Mouse (Mus musculus) gastrocnemius, postnatal 25 days (tissue): Measurements from ENCODE around the gene Adamts12. TPM values are rescaled to one million over a fixed set of nuclear protein-coding genes. Genes with fewer than 3 reads are reported as not detected.

Experiments
- DNase-seq: peaks from one replicate; pipeline ENCODE4 v3.0.0; 2022
- long read RNA-seq, 2 experiments: library from polyadenylated mRNA; stranded (forward); transcript quantifications; one replicate each; pipeline ENCODE4 v2.0.0; 2021
- total RNA-seq, 2 experiments: library from RNA; stranded (reverse); gene quantifications; 1 replicate in 1 of 2; 2 replicates in 1 of 2; pipeline ENCODE4 v1.2.3; 2021

The Adamts12 gene
- total RNA-seq, result 10 to 100 TPM in 1 of 2 experiments, 1 to 10 TPM in 1; 8.4 to 10.5 TPM
- long read RNA-seq, experiment 1, result 0 reads
- long read RNA-seq, experiment 2, partial matches to known transcripts, result 2 of 4 reads
- long read RNA-seq, experiment 2, other reads (novel, unspliced or antisense), result 2 of 4 reads

GRCm38 (mm10) chr15:11064558-11065411 lies at the start of gene Adamts12:
TSS of gene Adamts12 (plus strand) at chr15:11064790.
- DNase-seq, result peak; percentile 81

GRCm38 (mm10) chr15:11014931-11015330 lies 49.7 kb upstream of the Adamts12 start:
- no peak for DNase-seq

- DNase-seq, result no peak
Observed at GRCm38 (mm10) chr15:11026801-11027561, 37.6 kb upstream of the Adamts12 start.

- DNase-seq, result no peak
Observed at GRCm38 (mm10) chr15:11030188-11030587, 34.4 kb upstream of the Adamts12 start.

- no peak for DNase-seq
Observed at GRCm38 (mm10) chr15:11035947-11036474, 28.6 kb upstream of the Adamts12 start.

- DNase-seq, result peak; percentile 8
Observed at GRCm38 (mm10) chr15:11036535-11037375, 27.8 kb upstream of the Adamts12 start.

- no peak for DNase-seq
Observed at GRCm38 (mm10) chr15:11037376-11037695, 27.3 kb upstream of the Adamts12 start.

GRCm38 (mm10) chr15:11037711-11038110 lies 26.9 kb upstream of the Adamts12 start, which contains the start of gene Rxfp3:
TSS of gene Rxfp3 (minus strand) at chr15:11037991.
- no peak for DNase-seq

- no peak for DNase-seq
Observed at GRCm38 (mm10) chr15:11038476-11038875, 26.1 kb upstream of the Adamts12 start.

- DNase-seq, result no peak
Observed at GRCm38 (mm10) chr15:11040067-11040466, 24.5 kb upstream of the Adamts12 start.

GRCm38 (mm10) chr15:11041229-11041628 lies 23.4 kb upstream of the Adamts12 start:
- DNase-seq, result no peak

- DNase-seq, result no peak
Observed at GRCm38 (mm10) chr15:11042828-11043227, 21.8 kb upstream of the Adamts12 start.

- no peak for DNase-seq
Observed at GRCm38 (mm10) chr15:11053678-11054439, 10.7 kb upstream of the Adamts12 start.

- no peak for DNase-seq
Observed at GRCm38 (mm10) chr15:11054440-11055080, 10.0 kb upstream of the Adamts12 start.

GRCm38 (mm10) chr15:11062903-11063302 lies 1.7 kb upstream of the Adamts12 start:
- DNase-seq, result no peak

- peak; percentile 9 for DNase-seq
Observed at GRCm38 (mm10) chr15:11064160-11064557, 431 bp upstream of the Adamts12 start.

- no peak for DNase-seq
Observed at GRCm38 (mm10) chr15:11065528-11066171, 1.1 kb downstream of the Adamts12 start.

- DNase-seq, result no peak
Observed at GRCm38 (mm10) chr15:11066299-11066698, 1.7 kb downstream of the Adamts12 start.

- DNase-seq, result no peak
Observed at GRCm38 (mm10) chr15:11067891-11068290, 3.3 kb downstream of the Adamts12 start.
